Comparison of ENCODE assay signal across 1 mouse cellular context in the genomic region with DNA sequence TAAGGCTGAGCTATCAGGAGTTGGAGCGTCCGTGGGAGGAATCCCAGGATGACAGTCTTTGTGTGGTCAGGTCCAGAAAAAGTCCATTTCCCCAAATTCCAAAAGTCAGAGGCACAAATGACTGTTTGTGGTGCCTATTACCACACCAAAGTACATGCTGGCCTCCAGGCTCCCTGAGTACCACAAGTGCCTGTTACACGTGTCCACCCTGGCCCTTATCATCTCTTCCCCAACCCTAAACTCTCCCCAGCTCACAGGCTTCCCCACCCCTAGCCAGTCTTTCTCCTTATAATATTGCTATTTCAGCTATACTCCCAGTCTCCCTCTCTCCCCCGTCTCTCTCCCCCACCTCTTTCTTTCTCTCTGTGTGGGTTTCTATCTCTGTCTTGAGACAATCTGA.
TF ChIP-seq lines count a peak whose summit lies in the region.

No protein-coding gene starts in this region.

TF ChIP-seq in MEL, 35 proteins besides CTCF, POLR2A, EP300 and RAD21:
- TF ChIP-seq MXI1 (IDR thresholded peaks at IDR 0.05; ENCODE audit: low read depth, low read length), result peak; percentile 57
- TF ChIP-seq MYC (IDR thresholded peaks at IDR 0.05; ENCODE audit: low read depth, low read length), result peak; percentile 78
- no peak for TF ChIP-seq MAZ (IDR thresholded peaks at IDR 0.05; ENCODE audit: low read depth, low read length)
- no peak for TF ChIP-seq GATA1 (IDR thresholded peaks at IDR 0.05; ENCODE audit: low read depth, low read length)
- no peak for TF ChIP-seq CHD2 (IDR thresholded peaks at IDR 0.05; ENCODE audit: low read length)
- no peak for TF ChIP-seq TBP (IDR thresholded peaks at IDR 0.05; ENCODE audit: low read depth, low read length)
- no peak for TF ChIP-seq CHD1 (IDR thresholded peaks at IDR 0.05; ENCODE audit: low read depth, low read length)
- TF ChIP-seq RCOR1 (IDR thresholded peaks at IDR 0.05; ENCODE audit: low read depth, low read length), result no peak
- 0 out of 2 replicates have a peak, but pooled peaks have one; percentile 4 for TF ChIP-seq USF1 (IDR thresholded peaks at IDR 0.05; ENCODE audit: low read depth, low read length)
- no peak for TF ChIP-seq POLR2AphosphoS5 (IDR thresholded peaks at IDR 0.05; ENCODE audit: borderline replicate concordance, low read depth, low read length)
- TF ChIP-seq BHLHE40 (IDR thresholded peaks at IDR 0.05; ENCODE audit: borderline replicate concordance, low read depth, low read length), result no peak
- TF ChIP-seq KAT2A (conservative IDR thresholded peaks at IDR 0.05; ENCODE audit: low read depth, low read length), result no peak
- TF ChIP-seq MYB (IDR thresholded peaks at IDR 0.05; ENCODE audit: low read depth, low read length), result no peak
- TF ChIP-seq ELF1 (IDR thresholded peaks at IDR 0.05; ENCODE audit: low read depth, low read length), result no peak
- TF ChIP-seq GABPA (IDR thresholded peaks at IDR 0.05; ENCODE audit: low read depth, low read length), result no peak
- peak; percentile 74 for TF ChIP-seq MAX (IDR thresholded peaks at IDR 0.05; ENCODE audit: low read length)
- no peak for TF ChIP-seq MEF2A (IDR thresholded peaks at IDR 0.05; ENCODE audit: extremely low read depth, insufficient replicate concordance, low read depth, low read length, poor library complexity, severe bottlenecking)
TF ChIP-seq in MEL: peak in this region for 4.
